Comparison of ENCODE assay signal across 35 mouse cellular contexts in the genomic region with DNA sequence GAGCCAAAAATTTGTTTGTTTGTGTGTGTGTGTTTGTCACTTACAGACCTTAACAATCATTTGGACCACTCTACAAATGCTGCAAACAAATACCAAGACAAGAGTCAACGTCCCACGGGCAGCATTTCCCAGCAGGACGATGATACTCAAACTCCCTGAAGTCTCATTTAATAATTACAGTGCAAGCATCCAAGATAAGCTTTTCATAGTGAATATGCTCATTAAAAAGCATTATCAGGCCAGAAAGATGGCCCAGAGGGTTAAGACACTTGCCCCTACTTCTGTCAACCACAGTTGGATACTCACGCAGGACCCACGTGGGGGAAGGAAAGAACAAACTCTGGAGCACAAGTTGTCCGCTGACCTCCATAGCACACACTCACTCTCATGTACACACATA. TPM values are rescaled to one million over a fixed set of nuclear protein-coding genes. Genes with fewer than 3 reads are reported as not detected.
"Had no signal": no experiment of that assay in that cellular context is flagged by ENCODE, and none has a peak within 500 bp of the region (broad histone marks: within the 10 kb centered on the region; RNA-seq: fewer than 3 reads in every experiment).

No protein-coding gene starts in this region.

- H3K9me3 ChIP-seq: heart, embryonic 10.5 days; heart, embryonic 12.5 days; heart, embryonic 13.5 days; heart, embryonic 15.5 days; hindbrain, embryonic 10.5 days; hindbrain, embryonic 12.5 days; hindbrain, embryonic 13.5 days; hindbrain, embryonic 15.5 days; intestine, embryonic 15.5 days; kidney, embryonic 15.5 days had no signal

- H3K27me3 ChIP-seq: heart, embryonic 12.5 days; heart, embryonic 13.5 days; heart, embryonic 15.5 days; hindbrain, embryonic 12.5 days; hindbrain, embryonic 13.5 days; hindbrain, embryonic 15.5 days; intestine, embryonic 15.5 days; kidney, embryonic 15.5 days had no signal

- H3K36me3 ChIP-seq: heart, embryonic 10.5 days; heart, embryonic 12.5 days; heart, embryonic 15.5 days; hindbrain, embryonic 10.5 days; hindbrain, embryonic 12.5 days; hindbrain, embryonic 13.5 days; hindbrain, embryonic 15.5 days; intestine, embryonic 15.5 days; kidney, embryonic 15.5 days had no signal

- ATAC-seq: hindbrain, embryonic 16.5 days; hindbrain, postnatal 0 days; inflammation-experienced regulatory T-cells, adult 6 months; intestine, embryonic 15.5 days; intestine, embryonic 16.5 days; intestine, postnatal 0 days had no signal

- H3K9ac ChIP-seq: heart, embryonic 12.5 days; heart, embryonic 13.5 days; heart, embryonic 15.5 days; hindbrain, embryonic 12.5 days; hindbrain, embryonic 13.5 days; hindbrain, embryonic 14.5 days; hindbrain, embryonic 15.5 days; intestine, embryonic 15.5 days; kidney, embryonic 15.5 days had no signal

- H3K4me2 ChIP-seq: heart, embryonic 11.5 days; heart, embryonic 12.5 days; heart, embryonic 13.5 days; heart, embryonic 15.5 days; hindbrain, embryonic 12.5 days; hindbrain, embryonic 13.5 days; hindbrain, embryonic 14.5 days; hindbrain, embryonic 15.5 days; intestine, embryonic 15.5 days; kidney, embryonic 15.5 days had no signal

- H3K27ac ChIP-seq: heart, adult 2 months; heart, embryonic 10.5 days; heart, embryonic 13.5 days; heart, embryonic 15.5 days; hindbrain, embryonic 10.5 days; hindbrain, embryonic 12.5 days; hindbrain, embryonic 13.5 days; hindbrain, embryonic 14.5 days; hindbrain, embryonic 15.5 days; hindbrain, postnatal 0 days; intestine, embryonic 15.5 days; kidney, embryonic 15.5 days; kidney, postnatal 0 days; layer of hippocampus, adult 2 months had no signal

- DNase-seq: heart, adult 2 months; heart, postnatal 10 days; heart, postnatal 14 days; heart, postnatal 4 days; kidney, adult 11 months; kidney, adult 18-20 months; kidney, adult 2 months; kidney, adult 8-10 months; kidney, adult 9 months; kidney, postnatal 10 days; kidney, postnatal 14 days; kidney, postnatal 25 days; kidney, postnatal 36 days; kidney, postnatal 4 days; layer of hippocampus, adult 9-11 months; layer of hippocampus, postnatal 36 days had no signal

- H3K4me3 ChIP-seq: heart, adult 2 months; heart, embryonic 10.5 days; heart, embryonic 12.5 days; heart, embryonic 13.5 days; heart, embryonic 15.5 days; hindbrain, embryonic 10.5 days; hindbrain, embryonic 12.5 days; hindbrain, embryonic 13.5 days; hindbrain, embryonic 15.5 days; intestine, embryonic 15.5 days; kidney, embryonic 15.5 days; layer of hippocampus, adult 2 months had no signal

RNA-seq across cellular contexts. Expression of a gene that starts 4.8 kb away (rescaled TPM):
- polyA plus RNA-seq: inflammation-experienced regulatory T-cells, adult 6 months had no signal
